Mouse (Mus musculus): ENCODE results near the gene Hes5. TPM values are rescaled to one million over a fixed set of nuclear protein-coding genes. Genes with fewer than 3 reads are reported as not detected.

The Hes5 gene
- polyA plus RNA-seq, 2 experiments = 0.04 TPM; not detected in 1

GRCm38 (mm10) chr4:154996572-154997154, 35.9 kb downstream of the Hes5 start:
- Histone ChIP-seq H3K36me3 (replicated peaks; ENCODE audit: control insufficient read depth, insufficient read depth, low read depth) (no peaks in the 10 kb centered on the region), H3K4me2 (ENCODE audit: low read depth) (no peak overlapping the region), H3K27ac (no peak overlapping the region), H3K4me1 (replicated peaks; ENCODE audit: control insufficient read depth in 2 of 2, insufficient read depth in 2 of 2, low read length in 1 of 2) (no peaks in the 10 kb centered on the region), H3K27me3 (ENCODE audit: control insufficient read depth, insufficient read depth, low read length) (no peaks in the 10 kb centered on the region), H3K4me3 (ENCODE audit: insufficient read depth in 1 of 2, low read depth in 2 of 2, low read length in 2 of 2) (no peak overlapping the region), H3K9ac (replicated peaks) (no peak overlapping the region), H3K9me3 (ENCODE audit: control insufficient read depth, low read length) (no peaks in the 10 kb centered on the region)
- DNase-seq (ENCODE audit: low read depth in 3 of 3, low spot score in 3 of 3) = no peak
- no peak for ATAC-seq (ENCODE audit: insufficient read depth)
- TF ChIP-seq CTCF (IDR thresholded peaks at IDR 0.05; ENCODE audit: low read depth) (no peak), EP300 (IDR thresholded peaks at IDR 0.05; ENCODE audit: low read depth) (no peak)
- WGBS (ENCODE audit: insufficient replicate concordance) = 50% methylated on average over 8 of the region's 8 CpGs

GRCm38 (mm10) chr4:154999379-154999778, 38.7 kb downstream of the Hes5 start:
- no peak overlapping the region for H3K4me3 ChIP-seq (ENCODE audit: insufficient read depth in 1 of 2, low read depth in 2 of 2, low read length in 2 of 2)
- H3K4me1 ChIP-seq (replicated peaks; ENCODE audit: control insufficient read depth in 2 of 2, insufficient read depth in 2 of 2, low read length in 1 of 2) = no peaks in the 10 kb centered on the region
- ATAC-seq (ENCODE audit: insufficient read depth) (no peak), DNase-seq (ENCODE audit: low read depth in 3 of 3, low spot score in 3 of 3) (no peak)
- H3K27me3 ChIP-seq (ENCODE audit: control insufficient read depth, insufficient read depth, low read length) = no peaks in the 10 kb centered on the region
- H3K27ac ChIP-seq = no peak overlapping the region
- no peak overlapping the region for H3K4me2 ChIP-seq (ENCODE audit: low read depth)
- 27% methylated on average over 5 of the region's 5 CpGs for WGBS (ENCODE audit: insufficient replicate concordance)
- no peaks in the 10 kb centered on the region for H3K36me3 ChIP-seq (replicated peaks; ENCODE audit: control insufficient read depth, insufficient read depth, low read depth)
- H3K9ac ChIP-seq (replicated peaks) = no peak overlapping the region
- H3K9me3 ChIP-seq (ENCODE audit: control insufficient read depth, low read length) = no peaks in the 10 kb centered on the region
- TF ChIP-seq EP300 (IDR thresholded peaks at IDR 0.05; ENCODE audit: low read depth) (no peak), CTCF (IDR thresholded peaks at IDR 0.05; ENCODE audit: low read depth) (no peak)

- no peaks in the 10 kb centered on the region for H3K27me3 ChIP-seq (ENCODE audit: control insufficient read depth, insufficient read depth, low read length)
- no peak for TF ChIP-seq EP300 (IDR thresholded peaks at IDR 0.05; ENCODE audit: low read depth)
- no peak for TF ChIP-seq CTCF (IDR thresholded peaks at IDR 0.05; ENCODE audit: low read depth)
- H3K36me3 ChIP-seq (replicated peaks; ENCODE audit: control insufficient read depth, insufficient read depth, low read depth) = no peaks in the 10 kb centered on the region
- ATAC-seq (ENCODE audit: insufficient read depth) = no peak
- no peak overlapping the region for H3K4me2 ChIP-seq (ENCODE audit: low read depth)
- DNase-seq (ENCODE audit: low read depth in 3 of 3, low spot score in 3 of 3) = no peak
- no peaks in the 10 kb centered on the region for H3K4me1 ChIP-seq (replicated peaks; ENCODE audit: control insufficient read depth in 2 of 2, insufficient read depth in 2 of 2, low read length in 1 of 2)
- 74% methylated on average over 3 of the region's 3 CpGs for WGBS (ENCODE audit: insufficient replicate concordance)
- no peak overlapping the region for H3K27ac ChIP-seq
- no peak overlapping the region for H3K9ac ChIP-seq (replicated peaks)
- H3K9me3 ChIP-seq (ENCODE audit: control insufficient read depth, low read length) = no peaks in the 10 kb centered on the region
- no peak overlapping the region for H3K4me3 ChIP-seq (ENCODE audit: insufficient read depth in 1 of 2, low read depth in 2 of 2, low read length in 2 of 2)
Observed at GRCm38 (mm10) chr4:155005278-155005677, 44.6 kb downstream of the Hes5 start.

GRCm38 (mm10) chr4:155006296-155006695, 45.6 kb downstream of the Hes5 start:
- DNase-seq (ENCODE audit: low read depth in 3 of 3, low spot score in 3 of 3) (no peak), ATAC-seq (ENCODE audit: insufficient read depth) (no peak)
- H3K9ac ChIP-seq (replicated peaks) = no peak overlapping the region
- no peak overlapping the region for H3K4me3 ChIP-seq (ENCODE audit: insufficient read depth in 1 of 2, low read depth in 2 of 2, low read length in 2 of 2)
- no peaks in the 10 kb centered on the region for H3K27me3 ChIP-seq (ENCODE audit: control insufficient read depth, insufficient read depth, low read length)
- TF ChIP-seq CTCF (IDR thresholded peaks at IDR 0.05; ENCODE audit: low read depth) (no peak), EP300 (IDR thresholded peaks at IDR 0.05; ENCODE audit: low read depth) (no peak)
- no peak overlapping the region for H3K27ac ChIP-seq
- no peaks in the 10 kb centered on the region for H3K36me3 ChIP-seq (replicated peaks; ENCODE audit: control insufficient read depth, insufficient read depth, low read depth)
- 48% methylated on average over 10 of the region's 10 CpGs for WGBS (ENCODE audit: insufficient replicate concordance)
- no peaks in the 10 kb centered on the region for H3K4me1 ChIP-seq (replicated peaks; ENCODE audit: control insufficient read depth in 2 of 2, insufficient read depth in 2 of 2, low read length in 1 of 2)
- H3K9me3 ChIP-seq (ENCODE audit: control insufficient read depth, low read length) = no peaks in the 10 kb centered on the region
- no peak overlapping the region for H3K4me2 ChIP-seq (ENCODE audit: low read depth)

GRCm38 (mm10) chr4:155007641-155008040, 46.9 kb downstream of the Hes5 start:
- 69% methylated on average over 3 of the region's 3 CpGs for WGBS (ENCODE audit: insufficient replicate concordance)
- H3K27me3 ChIP-seq (ENCODE audit: control insufficient read depth, insufficient read depth, low read length) = no peaks in the 10 kb centered on the region
- no peak overlapping the region for H3K4me3 ChIP-seq (ENCODE audit: insufficient read depth in 1 of 2, low read depth in 2 of 2, low read length in 2 of 2)
- no peak overlapping the region for H3K4me2 ChIP-seq (ENCODE audit: low read depth)
- TF ChIP-seq CTCF (IDR thresholded peaks at IDR 0.05; ENCODE audit: low read depth) (no peak), EP300 (IDR thresholded peaks at IDR 0.05; ENCODE audit: low read depth) (no peak)
- no peak overlapping the region for H3K9ac ChIP-seq (replicated peaks)
- H3K4me1 ChIP-seq (replicated peaks; ENCODE audit: control insufficient read depth in 2 of 2, insufficient read depth in 2 of 2, low read length in 1 of 2) = no peaks in the 10 kb centered on the region
- no peak overlapping the region for H3K27ac ChIP-seq
- ATAC-seq (ENCODE audit: insufficient read depth) (no peak), DNase-seq (ENCODE audit: low read depth in 3 of 3, low spot score in 3 of 3) (no peak)
- no peaks in the 10 kb centered on the region for H3K36me3 ChIP-seq (replicated peaks; ENCODE audit: control insufficient read depth, insufficient read depth, low read depth)
- H3K9me3 ChIP-seq (ENCODE audit: control insufficient read depth, low read length) = no peaks in the 10 kb centered on the region
